Mouse (Mus musculus): ENCODE data around the gene Cdh18.
"Not testable (repeated sequence)": the region's sequence is repeated elsewhere in the genome, so short reads cannot be mapped to it uniquely, and the experiment has no call there.

Cdh18 gene

GRCm38 (mm10) chr15:23257751-23258440, 709.1 kb downstream of the Cdh18 start:
- no peak for DNase-seq

GRCm38 (mm10) chr15:23278421-23278820, 729.6 kb downstream of the Cdh18 start:
- no peak for DNase-seq

- DNase-seq: no peak
Measured at GRCm38 (mm10) chr15:23305018-23305417, 756.2 kb downstream of the Cdh18 start.

- DNase-seq: no peak
Measured at GRCm38 (mm10) chr15:23316766-23317165, 767.9 kb downstream of the Cdh18 start.

- DNase-seq: no peak
Measured at GRCm38 (mm10) chr15:23317409-23317808, 768.6 kb downstream of the Cdh18 start.

GRCm38 (mm10) chr15:23340338-23340737, 791.5 kb downstream of the Cdh18 start:
- not testable (repeated sequence) for DNase-seq

GRCm38 (mm10) chr15:23351078-23351477, 802.3 kb downstream of the Cdh18 start:
- DNase-seq: no peak

GRCm38 (mm10) chr15:23366325-23366724, 817.5 kb downstream of the Cdh18 start:
- no peak for DNase-seq

- DNase-seq: no peak
Measured at GRCm38 (mm10) chr15:23367712-23368111, 818.9 kb downstream of the Cdh18 start.

GRCm38 (mm10) chr15:23378016-23378750, 829.4 kb downstream of the Cdh18 start:
- DNase-seq: no peak

- no peak for DNase-seq
Measured at GRCm38 (mm10) chr15:23385816-23386215, 837.0 kb downstream of the Cdh18 start.

GRCm38 (mm10) chr15:23396646-23397045, 847.8 kb downstream of the Cdh18 start:
- DNase-seq: no peak

GRCm38 (mm10) chr15:23403792-23404191, 855.0 kb downstream of the Cdh18 start:
- DNase-seq: no peak

- no peak for DNase-seq
Measured at GRCm38 (mm10) chr15:23408256-23408655, 859.4 kb downstream of the Cdh18 start.

GRCm38 (mm10) chr15:23416450-23417080, 867.7 kb downstream of the Cdh18 start:
- no peak for DNase-seq

GRCm38 (mm10) chr15:23418158-23418557, 869.3 kb downstream of the Cdh18 start:
- DNase-seq: no peak

GRCm38 (mm10) chr15:23420010-23420409, 871.2 kb downstream of the Cdh18 start:
- no peak for DNase-seq

- no peak for DNase-seq
Measured at GRCm38 (mm10) chr15:23430021-23430420, 881.2 kb downstream of the Cdh18 start.

GRCm38 (mm10) chr15:23448542-23448941, 899.7 kb downstream of the Cdh18 start:
- no peak for DNase-seq

- no peak for DNase-seq
Measured at GRCm38 (mm10) chr15:23452098-23452625, 903.3 kb downstream of the Cdh18 start.

- no peak for DNase-seq
Measured at GRCm38 (mm10) chr15:23453331-23453730, 904.5 kb downstream of the Cdh18 start.

GRCm38 (mm10) chr15:23455344-23455743, 906.5 kb downstream of the Cdh18 start:
- no peak for DNase-seq

GRCm38 (mm10) chr15:23457401-23457800, 908.6 kb downstream of the Cdh18 start:
- no peak for DNase-seq

Measured in thymus, postnatal 25 days (tissue).